Mouse (Mus musculus) left cerebral cortex, postnatal 36 days (tissue): Measurements from ENCODE around the gene Ccdc47. TPM values are rescaled to one million over a fixed set of nuclear protein-coding genes. Genes with fewer than 3 reads are reported as not detected.

ENCODE experiments used
- DNase-seq, 2 experiments: peaks; one replicate each; pipeline ENCODE4 v3.0.0; 2021 to 2022; ENCODE audit warnings: low spot score in 2 of 2, mixed read lengths in 1 of 2
- intact Hi-C: fragments of 180-260 bp; cut with DNase I; formaldehyde crosslinking; loops from one replicate; pipeline ENCODE4 v1.15.1; 2025
- total RNA-seq, 2 experiments: library from RNA; stranded (reverse); gene quantifications; 2 replicates each; pipeline ENCODE4 v1.2.3; 2021

Gene Ccdc47
- total RNA-seq, 2 experiments from 2014 or later = 79.5 to 86.6 TPM

GRCm38 (mm10) chr11:106170807-106171206, 45.3 kb downstream of the Ccdc47 start:
- no peak for DNase-seq
- intact Hi-C loops = no loop called here

- intact Hi-C loops = no loop called here
- DNase-seq = no peak
These were observed 48.7 kb downstream of the Ccdc47 start for GRCm38 (mm10) chr11:106167435-106167834.

GRCm38 (mm10) chr11:106164601-106165180, 51.5 kb downstream of the Ccdc47 start:
- intact Hi-C loops = no loop called here
- DNase-seq = no peak

GRCm38 (mm10) chr11:106163546-106163945, 52.6 kb downstream of the Ccdc47 start:
- intact Hi-C loops = no loop called here
- DNase-seq = no peak

- intact Hi-C loops = no loop called here
- DNase-seq = no peak
These were observed 53.9 kb downstream of the Ccdc47 start for GRCm38 (mm10) chr11:106162237-106162636.

- intact Hi-C loops = loop anchor here (1.0 to 2.0 kb wide), 3 partner anchors 18 to 76 kb away; partner anchors contain the start of genes Ccdc47, Ddx42 and Map3k3
These were observed 55.1 kb downstream of the Ccdc47 start, which contains the start of the genes Gm10840 and Limd2 for GRCm38 (mm10) chr11:106160841-106161721. Gm10840 (plus strand) TSS chr11:106160850. Limd2 (minus strand) TSS chr11:106160860.

GRCm38 (mm10) chr11:106159921-106160840, 56.0 kb downstream of the Ccdc47 start:
- DNase-seq = peak; percentile 85 to 89
- intact Hi-C loops = loop anchor here (1.0 to 5.0 kb wide), 3 partner anchors 34 to 75 kb away; partner anchors contain the start of gene Map3k3

More at GRCm38 (mm10) chr11:106160841-106161721, 55.1 kb downstream of the Ccdc47 start, which contains the start of the genes Gm10840 and Limd2:
- DNase-seq = peak; percentile 90 to 94

GRCm38 (mm10) chr11:106159216-106159920, 56.8 kb downstream of the Ccdc47 start:
- intact Hi-C loops = loop anchor here (1.0 to 5.0 kb wide), 2 partner anchors 35 to 73 kb away; no protein-coding TSS in a partner anchor
- DNase-seq = peak; percentile 48 to 57

GRCm38 (mm10) chr11:106158930-106159215, 57.3 kb downstream of the Ccdc47 start:
- intact Hi-C loops = loop anchor here (1.0 to 5.0 kb wide), 2 partner anchors 35 to 73 kb away; no protein-coding TSS in a partner anchor
- DNase-seq = no peak

GRCm38 (mm10) chr11:106158081-106158929, 57.8 kb downstream of the Ccdc47 start:
- DNase-seq = peak; percentile 45 to 53
- intact Hi-C loops = loop anchor here (5.0 kb wide), 1 partner anchor 74 kb away; no protein-coding TSS in a partner anchor

- intact Hi-C loops = loop anchor here (5.0 kb wide), 1 partner anchor 75 kb away; no protein-coding TSS in a partner anchor
- no peak for DNase-seq
These were observed 59.0 kb downstream of the Ccdc47 start for GRCm38 (mm10) chr11:106157154-106157553.

GRCm38 (mm10) chr11:106156257-106156656, 59.9 kb downstream of the Ccdc47 start:
- DNase-seq = no peak
- intact Hi-C loops = loop anchor here (5.0 kb wide), 1 partner anchor 76 kb away; no protein-coding TSS in a partner anchor

- intact Hi-C loops = loop anchor here (5.0 kb wide), 1 partner anchor 77 kb away; no protein-coding TSS in a partner anchor
- no peak for DNase-seq
These were observed 60.4 kb downstream of the Ccdc47 start for GRCm38 (mm10) chr11:106155761-106156160.

GRCm38 (mm10) chr11:106154770-106155169, 61.4 kb downstream of the Ccdc47 start:
- DNase-seq = no peak
- intact Hi-C loops = loop anchor here (5.0 kb wide), 1 partner anchor 78 kb away; no protein-coding TSS in a partner anchor

- intact Hi-C loops = no loop called here
- DNase-seq = no peak
These were observed 62.1 kb downstream of the Ccdc47 start for GRCm38 (mm10) chr11:106154091-106154490.

GRCm38 (mm10) chr11:106152132-106152531, 64.0 kb downstream of the Ccdc47 start:
- DNase-seq = peak; percentile 42 to 67
- intact Hi-C loops = no loop called here

GRCm38 (mm10) chr11:106151219-106151618, 64.9 kb downstream of the Ccdc47 start:
- intact Hi-C loops = no loop called here
- no peak for DNase-seq
